Mouse (Mus musculus): ENCODE measurements around the gene Rasa3. TPM values are rescaled to one million over a fixed set of nuclear protein-coding genes. Genes with fewer than 3 reads are reported as not detected.

Rasa3 gene
- polyA plus RNA-seq, 1 experiment = 13.9 TPM

DNA sequence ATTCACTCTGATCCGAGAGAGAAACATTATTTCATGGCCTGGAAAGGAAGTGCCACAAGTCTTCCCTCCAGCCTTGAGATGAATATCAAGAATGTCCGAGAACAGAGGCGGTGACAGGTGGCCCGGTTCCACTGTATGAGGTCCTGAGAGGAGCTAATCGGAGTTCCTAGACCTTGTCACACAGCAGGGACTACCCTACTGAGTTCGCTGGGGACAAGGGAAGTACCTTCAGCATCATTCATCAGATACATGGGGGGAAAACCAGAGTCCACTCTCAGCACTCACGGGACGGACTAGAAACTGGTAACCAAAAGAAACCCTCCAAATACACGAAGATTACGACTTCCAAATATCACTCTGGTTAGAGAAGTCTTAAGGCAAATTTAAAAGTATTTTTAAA, 76.7 kb downstream of the Rasa3 start:
- peak overlapping the region; percentile 72 for H3K27ac ChIP-seq (replicated peaks; ENCODE audit: low read depth, low read length)

GRCm38 (mm10) chr8:13600204-13600603, 77.2 kb downstream of the Rasa3 start:
- Histone ChIP-seq H3K4me3 (ENCODE audit: insufficient read depth, low read depth, low read length) (0 out of 2 replicates have a peak overlapping the region, but pooled peaks have one; percentile 10), H3K4me1 (ENCODE audit: control insufficient read depth, insufficient read depth, insufficient read length, low read length) (peaks cover 13% of the 10 kb centered on the region), H3K27ac (replicated peaks; ENCODE audit: low read depth, low read length) (peak overlapping the region; percentile 72)

More for the DNA sequence above, 76.7 kb downstream of the Rasa3 start:
- Histone ChIP-seq H3K4me1 (ENCODE audit: control insufficient read depth, insufficient read depth, insufficient read length, low read length) (peaks cover 16% of the 10 kb centered on the region), H3K4me3 (ENCODE audit: insufficient read depth, low read depth, low read length) (peak overlapping the region; percentile 10; the same call in 1 of the 2 replicates)

DNA sequence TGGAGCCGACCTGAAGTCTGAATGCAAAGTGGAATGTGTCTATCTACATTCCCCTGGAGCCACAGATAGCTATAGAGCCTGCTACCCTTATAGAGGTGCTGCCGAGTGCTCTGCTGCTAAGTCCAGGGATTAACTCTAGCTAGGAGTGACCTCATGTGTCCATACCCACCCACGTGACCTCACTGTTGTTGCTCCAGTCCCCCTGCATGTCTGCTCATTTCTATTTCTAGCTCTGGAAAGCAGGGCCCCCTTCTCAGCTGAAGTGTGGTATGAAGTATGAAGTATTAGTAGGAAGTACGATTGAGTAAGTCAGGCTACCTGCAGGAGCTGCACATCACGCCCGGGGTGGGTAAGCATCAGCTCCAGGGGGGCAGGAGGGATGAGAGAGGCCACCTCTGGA, 79.6 kb downstream of the Rasa3 start:
- Histone ChIP-seq H3K27ac (replicated peaks; ENCODE audit: low read depth, low read length) (no peak overlapping the region), H3K4me1 (ENCODE audit: control insufficient read depth, insufficient read depth, insufficient read length, low read length) (peaks cover 8% of the 10 kb centered on the region), H3K4me3 (ENCODE audit: insufficient read depth, low read depth, low read length) (no peak overlapping the region)

DNA sequence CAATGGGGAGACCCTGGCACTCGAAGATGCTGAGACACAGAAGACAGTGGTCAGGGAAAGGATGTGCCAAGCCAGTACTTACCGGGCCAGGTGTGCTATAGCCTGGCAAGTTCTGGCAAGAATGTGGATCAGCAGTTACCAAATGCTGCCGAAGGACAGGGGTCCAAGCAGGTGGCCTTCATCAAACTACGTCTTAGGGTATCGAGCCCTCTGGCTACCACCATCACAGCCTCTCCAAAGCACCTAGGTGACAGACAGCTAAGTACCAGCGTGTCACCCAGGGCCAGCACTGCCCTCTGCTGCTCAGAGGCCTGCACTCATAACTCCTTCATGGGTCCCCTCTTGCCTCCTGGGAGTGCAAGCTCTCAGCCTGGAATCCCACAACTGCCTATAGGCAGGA, 81.5 kb downstream of the Rasa3 start:
- Histone ChIP-seq H3K4me3 (ENCODE audit: insufficient read depth, low read depth, low read length) (no peak overlapping the region), H3K27ac (replicated peaks; ENCODE audit: low read depth, low read length) (peak overlapping the region; percentile 41), H3K4me1 (ENCODE audit: control insufficient read depth, insufficient read depth, insufficient read length, low read length) (peaks cover 8% of the 10 kb centered on the region)

GRCm38 (mm10) chr8:13594884-13595323, 82.5 kb downstream of the Rasa3 start:
- H3K27ac ChIP-seq (replicated peaks; ENCODE audit: low read depth, low read length) = peak overlapping the region; percentile 78
- H3K4me1 ChIP-seq (ENCODE audit: control insufficient read depth, insufficient read depth, insufficient read length, low read length) = peaks cover under 1% of the 10 kb centered on the region; the same call in 1 of the 2 replicates
- H3K4me3 ChIP-seq (ENCODE audit: insufficient read depth, low read depth, low read length) = no peak overlapping the region

- Histone ChIP-seq H3K27ac (replicated peaks; ENCODE audit: low read depth, low read length) (no peak overlapping the region), H3K4me1 (ENCODE audit: control insufficient read depth, insufficient read depth, insufficient read length, low read length) (no peaks in the 10 kb centered on the region; the same call in 1 of the 2 replicates), H3K4me3 (ENCODE audit: insufficient read depth, low read depth, low read length) (no peak overlapping the region)
Measured at GRCm38 (mm10) chr8:13593340-13593739, 84.1 kb downstream of the Rasa3 start.

DNA sequence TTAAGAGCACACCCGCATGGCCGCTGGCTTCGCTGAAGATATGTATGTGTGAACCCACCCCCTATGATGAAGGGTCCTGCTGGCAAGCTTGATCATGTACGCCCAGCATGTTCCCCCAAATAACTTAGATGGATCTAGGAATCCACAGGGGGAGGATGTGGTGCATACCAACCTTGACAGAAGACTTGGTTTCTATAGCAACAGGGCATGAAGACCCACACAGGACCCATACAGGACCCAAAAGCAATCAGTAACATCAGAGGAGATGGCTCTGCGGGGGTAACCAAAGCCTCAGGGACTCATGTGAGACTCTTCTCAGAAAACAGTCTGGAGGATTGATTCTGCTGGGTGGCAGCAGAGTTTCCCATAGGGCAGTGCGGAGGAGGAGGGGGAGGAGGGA, 86.2 kb downstream of the Rasa3 start:
- H3K4me3 ChIP-seq (ENCODE audit: insufficient read depth, low read depth, low read length) = no peak overlapping the region
- no peak overlapping the region for H3K27ac ChIP-seq (replicated peaks; ENCODE audit: low read depth, low read length)

GRCm38 (mm10) chr8:13589071-13589470, 88.3 kb downstream of the Rasa3 start:
- Histone ChIP-seq H3K4me3 (ENCODE audit: insufficient read depth, low read depth, low read length) (no peak overlapping the region), H3K4me1 (ENCODE audit: control insufficient read depth, insufficient read depth, insufficient read length, low read length) (no peaks in the 10 kb centered on the region; the same call in 1 of the 2 replicates), H3K27ac (replicated peaks; ENCODE audit: low read depth, low read length) (no peak overlapping the region)

More for the DNA sequence above, 86.2 kb downstream of the Rasa3 start:
- H3K4me1 ChIP-seq (ENCODE audit: control insufficient read depth, insufficient read depth, insufficient read length, low read length) = no peaks in the 10 kb centered on the region; the same call in 1 of the 2 replicates

DNA sequence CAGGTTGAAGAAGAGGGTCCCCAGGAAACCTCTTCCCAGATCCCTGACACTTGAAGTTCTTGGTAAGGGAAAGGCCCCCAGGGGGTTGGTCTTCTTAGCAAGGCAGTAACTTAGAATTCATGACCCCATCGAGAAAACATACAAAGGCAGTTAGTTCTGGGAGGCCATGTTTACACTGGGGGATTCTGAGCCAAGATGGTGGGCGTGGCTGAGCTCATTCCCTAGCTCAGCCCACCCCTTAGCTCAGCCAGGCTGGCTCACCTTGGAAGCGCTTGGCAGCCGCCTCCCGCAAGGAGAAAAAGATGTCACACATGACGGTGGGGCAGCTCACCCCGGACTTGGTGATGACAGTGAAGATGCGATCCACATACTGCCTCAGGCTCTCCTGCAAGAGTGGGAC, 92.8 kb downstream of the Rasa3 start:
- no peak overlapping the region for H3K4me3 ChIP-seq (ENCODE audit: insufficient read depth, low read depth, low read length)

GRCm38 (mm10) chr8:13577869-13578268, 99.5 kb downstream of the Rasa3 start:
- Histone ChIP-seq H3K4me1 (ENCODE audit: control insufficient read depth, insufficient read depth, insufficient read length, low read length) (no peaks in the 10 kb centered on the region), H3K4me3 (ENCODE audit: insufficient read depth, low read depth, low read length) (no peak overlapping the region), H3K27ac (replicated peaks; ENCODE audit: low read depth, low read length) (no peak overlapping the region)

More for the DNA sequence above, 92.8 kb downstream of the Rasa3 start:
- no peaks in the 10 kb centered on the region for H3K4me1 ChIP-seq (ENCODE audit: control insufficient read depth, insufficient read depth, insufficient read length, low read length)
- no peak overlapping the region for H3K27ac ChIP-seq (replicated peaks; ENCODE audit: low read depth, low read length)

- Histone ChIP-seq H3K27ac (replicated peaks; ENCODE audit: low read depth, low read length) (no peak overlapping the region), H3K4me1 (ENCODE audit: control insufficient read depth, insufficient read depth, insufficient read length, low read length) (no peaks in the 10 kb centered on the region), H3K4me3 (ENCODE audit: insufficient read depth, low read depth, low read length) (no peak overlapping the region)
Measured at GRCm38 (mm10) chr8:13571999-13572398, 105.4 kb downstream of the Rasa3 start.

DNA sequence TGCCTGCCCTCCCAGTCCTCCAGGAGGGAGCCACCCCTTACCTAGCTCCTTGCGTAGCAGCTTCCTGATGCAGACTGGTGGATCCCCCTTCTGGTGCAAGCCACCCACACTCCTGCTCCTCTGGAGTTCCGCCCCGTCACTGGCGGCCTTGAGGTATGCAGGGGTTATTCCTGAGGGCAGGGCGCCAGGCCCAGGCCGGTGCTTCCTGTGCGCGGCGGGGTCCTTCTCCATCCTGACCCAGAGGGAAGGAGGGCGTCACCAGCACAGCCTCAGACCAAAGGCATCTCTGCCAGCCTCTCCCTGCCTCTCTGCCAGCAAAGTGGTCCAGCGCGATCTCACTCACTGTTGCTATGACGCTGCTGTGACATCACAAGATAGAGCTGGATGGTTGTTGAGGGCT, 115.3 kb downstream of the Rasa3 start, which contains the start of gene 1700029H14Rik:
TSS of gene 1700029H14Rik (minus strand) at position 344 of the 400 bp plus-strand sequence.
- Histone ChIP-seq H3K4me3 (ENCODE audit: insufficient read depth, low read depth, low read length) (no peak within 1 kb of the TSS), H3K4me1 (ENCODE audit: control insufficient read depth, insufficient read depth, insufficient read length, low read length) (no peaks in the 10 kb centered on the region), H3K27ac (replicated peaks; ENCODE audit: low read depth, low read length) (no peak within 1 kb of the TSS)

DNA sequence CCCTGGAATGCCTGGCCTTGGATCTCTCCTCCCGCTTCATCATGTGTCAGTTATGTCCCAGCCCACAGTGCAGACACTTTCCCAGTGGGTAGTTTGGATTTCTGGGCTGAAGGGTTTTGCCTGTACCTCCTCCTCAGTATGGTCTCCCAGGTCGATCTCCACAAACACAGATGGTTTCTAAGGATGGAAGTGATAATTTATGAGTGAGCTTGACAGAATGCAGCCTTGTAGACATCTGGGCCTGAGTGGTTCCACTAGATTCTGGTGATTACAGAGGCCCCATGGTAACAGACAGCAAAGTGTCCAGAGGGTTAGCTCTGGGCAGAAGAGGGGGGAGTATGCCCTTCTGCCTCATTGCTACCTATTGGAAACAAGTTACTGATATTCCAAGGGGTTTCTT, 119.9 kb downstream of the Rasa3 start:
- Histone ChIP-seq H3K4me1 (ENCODE audit: control insufficient read depth, insufficient read depth, insufficient read length, low read length) (no peaks in the 10 kb centered on the region), H3K4me3 (ENCODE audit: insufficient read depth, low read depth, low read length) (no peak overlapping the region), H3K27ac (replicated peaks; ENCODE audit: low read depth, low read length) (no peak overlapping the region)

GRCm38 (mm10) chr8:13551574-13551830, 125.9 kb downstream of the Rasa3 start:
- no peak overlapping the region for H3K4me3 ChIP-seq (ENCODE audit: insufficient read depth, low read depth, low read length)
- H3K27ac ChIP-seq (replicated peaks; ENCODE audit: low read depth, low read length) = no peak overlapping the region

GRCm38 (mm10) chr8:13550718-13551573, 126.5 kb downstream of the Rasa3 start:
- Histone ChIP-seq H3K4me1 (ENCODE audit: control insufficient read depth, insufficient read depth, insufficient read length, low read length) (no peaks in the 10 kb centered on the region), H3K4me3 (ENCODE audit: insufficient read depth, low read depth, low read length) (no peak overlapping the region), H3K27ac (replicated peaks; ENCODE audit: low read depth, low read length) (no peak overlapping the region)

More at GRCm38 (mm10) chr8:13551574-13551830, 125.9 kb downstream of the Rasa3 start:
- H3K4me1 ChIP-seq (ENCODE audit: control insufficient read depth, insufficient read depth, insufficient read length, low read length) = no peaks in the 10 kb centered on the region

GRCm38 (mm10) chr8:13548831-13549230, 128.6 kb downstream of the Rasa3 start:
- Histone ChIP-seq H3K4me3 (ENCODE audit: insufficient read depth, low read depth, low read length) (no peak overlapping the region), H3K4me1 (ENCODE audit: control insufficient read depth, insufficient read depth, insufficient read length, low read length) (no peaks in the 10 kb centered on the region), H3K27ac (replicated peaks; ENCODE audit: low read depth, low read length) (no peak overlapping the region)
